Mouse (Mus musculus): ENCODE results near the gene Hs2st1.

DNA sequence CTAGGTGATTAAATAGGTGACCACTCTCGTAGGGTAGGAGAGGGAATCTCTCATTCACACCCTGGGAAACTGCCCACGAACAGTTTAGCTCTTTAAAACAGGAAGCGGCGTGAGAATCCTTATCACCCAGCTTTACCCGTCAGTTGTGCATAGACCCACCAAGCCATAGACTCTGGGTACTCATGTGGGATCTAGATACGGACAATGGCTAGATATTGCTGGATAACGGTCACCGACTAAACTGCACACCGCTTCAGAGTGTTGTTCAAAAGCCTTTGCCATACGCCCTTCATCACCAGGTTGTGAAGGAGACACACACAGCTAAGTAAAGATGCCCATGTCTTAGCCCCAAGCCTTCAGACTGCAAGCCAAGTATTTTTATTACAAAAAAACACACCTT, 185.3 kb downstream of the Hs2st1 start:
- TF ChIP-seq CTCF (IDR thresholded peaks at IDR 0.05; ENCODE audit: insufficient read depth, low read depth, low read length) (no peak), POLR2A (IDR thresholded peaks at IDR 0.05; ENCODE audit: insufficient read depth, low read depth, low read length) (no peak)

All from olfactory bulb, adult 2 months (tissue).